In genomic region chr4:99712583-99713183, GRCm38 (mm10) we compare ENCODE assay signal across 29 mouse cellular contexts. TPM values are rescaled to one million over a fixed set of nuclear protein-coding genes. Genes with fewer than 3 reads are reported as not detected.
A peak's percentile ranks its signal among the peaks of the same experiment; 100 is the strongest.
DNase-seq lines count a peak whose midpoint lies in the region; ATAC-seq lines count a peak whose summit lies in the region.
"Had no signal": no experiment of that assay in that cellular context is flagged by ENCODE, and none has a peak within 500 bp of the region (broad histone marks: within the 10 kb centered on the region; RNA-seq: fewer than 3 reads in every experiment).

No protein-coding gene starts in this region.

- intact Hi-C loops in left cerebral cortex, postnatal 4 days (cut with DNase I) = no loop called here
- intact Hi-C loops in left cerebral cortex, postnatal 10 days (cut with DNase I) = no loop called here
- intact Hi-C loops in gastrocnemius, postnatal 36 days (cut with DNase I) = no loop called here

- peak; percentile 12 for DNase-seq in left cerebral cortex, postnatal 4 days
- DNase-seq in left cerebral cortex, postnatal 10 days (ENCODE audit: extremely low spot score in 1 of 2, low spot score in 2 of 2) = no peak
- DNase-seq in cerebellum, adult 11 months = peak; percentile 87
- DNase-seq in cerebellum, adult 9-10 months = peak; percentile 95
- peak; percentile 85 to 89 for DNase-seq in cerebellum, postnatal 36 days
- DNase-seq in right cerebral cortex, postnatal 4 days = no peak
- no peak for DNase-seq in gastrocnemius, postnatal 36 days
- DNase-seq: adrenal gland, postnatal 14 days; embryo, embryonic 11 days; gastrocnemius, postnatal 25 days; heart, adult 2 months; heart, postnatal 10 days; kidney, adult 9 months; kidney, postnatal 10 days; liver; lung, adult 2 months; lung, postnatal 10 days; retina, postnatal 1 day; right cerebral cortex, postnatal 25 days; thymus, postnatal 14 days had no signal

- ATAC-seq in activated CD4-positive, CD25-positive, alpha-beta regulatory T cell, adult 4 months = no peak
- ATAC-seq: forebrain, embryonic 14.5 days; intestine, postnatal 0 days; midbrain, embryonic 13.5 days; Patski had no signal

RNA-seq across cellular contexts. Expression of gene Alg6, which starts 2.8 kb away (rescaled TPM):
- 10 to 100 TPM; 13.1 to 13.5 TPM for total RNA-seq in left cerebral cortex, postnatal 4 days (2021)
- 10 to 100 TPM; 13.5 to 14.0 TPM for total RNA-seq in left cerebral cortex, postnatal 10 days (2021)
- 10 to 100 TPM; 10.4 to 10.5 TPM for polyA plus RNA-seq in activated CD4-positive, CD25-positive, alpha-beta regulatory T cell, adult 4 months (2017; shearing (Covaris generic))
- total RNA-seq in gastrocnemius, postnatal 36 days (2021) = 1 to 10 TPM; 3.3 to 5.2 TPM

RNA-seq across cellular contexts. Expression of gene Foxd3, which starts 56.6 kb away (rescaled TPM):
- not detected for total RNA-seq in left cerebral cortex, postnatal 4 days (2021)
- not detected for total RNA-seq in left cerebral cortex, postnatal 10 days (2021)
- not detected for polyA plus RNA-seq in activated CD4-positive, CD25-positive, alpha-beta regulatory T cell, adult 4 months (2017; shearing (Covaris generic))
- 1 to 10 TPM; 1.2 to 1.3 TPM for total RNA-seq in gastrocnemius, postnatal 36 days (2021)
- total RNA-seq: layer of hippocampus, postnatal 36 days; megakaryocyte-erythroid progenitor cell, adult 5-6 weeks had no signal
- polyA plus RNA-seq: forebrain, embryonic 14.5 days; heart, embryonic 13.5 days; macrophage; midbrain, embryonic 13.5 days; Patski had no signal

Comparison
In these comparisons a context has a peak if more than half of its experiments do, and no peak if none do; other contexts are left out.
1. DNase-seq: peak in left cerebral cortex, postnatal 4 days (single experiment), cerebellum, adult 11 months (single experiment), cerebellum, adult 9-10 months (single experiment) and cerebellum, postnatal 36 days (2 of 2); none in left cerebral cortex, postnatal 10 days (0 of 2), right cerebral cortex, postnatal 4 days (single experiment) and gastrocnemius, postnatal 36 days (0 of 2).